Mouse (Mus musculus): ENCODE data around the gene Slc25a47.

Gene Slc25a47

DNA sequence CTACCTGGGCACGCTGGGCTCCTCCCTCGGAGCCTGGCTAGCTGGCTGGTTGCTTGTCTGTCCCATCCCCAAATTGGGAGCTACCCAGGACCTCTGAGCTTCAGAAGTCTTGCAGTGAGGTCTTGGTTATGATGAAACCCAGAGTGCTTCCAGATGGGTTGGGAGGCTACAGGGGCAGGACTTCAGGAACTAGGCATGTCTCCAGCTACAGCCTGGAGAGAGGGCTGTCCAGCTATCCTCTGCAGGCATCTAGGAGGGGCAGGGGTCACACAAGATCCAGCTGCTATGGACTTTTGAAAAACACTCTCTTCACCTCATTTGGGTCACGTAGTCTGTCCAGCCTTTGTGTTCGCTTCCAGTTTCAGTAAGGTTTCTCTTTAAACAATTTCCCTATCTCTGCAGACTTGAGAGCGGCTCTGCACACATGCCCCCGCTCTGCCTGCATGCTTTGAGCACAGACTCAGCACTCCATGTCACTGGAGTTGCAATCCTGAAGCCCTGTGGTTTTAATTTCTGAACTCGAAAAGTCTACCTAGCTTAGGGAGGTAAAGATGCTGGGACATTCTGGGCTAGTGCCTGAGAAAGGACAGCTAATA, 21.8 kb downstream of the Slc25a47 start:
- no peak for DNase-seq (ENCODE audit: low spot score in 2 of 2)

DNA sequence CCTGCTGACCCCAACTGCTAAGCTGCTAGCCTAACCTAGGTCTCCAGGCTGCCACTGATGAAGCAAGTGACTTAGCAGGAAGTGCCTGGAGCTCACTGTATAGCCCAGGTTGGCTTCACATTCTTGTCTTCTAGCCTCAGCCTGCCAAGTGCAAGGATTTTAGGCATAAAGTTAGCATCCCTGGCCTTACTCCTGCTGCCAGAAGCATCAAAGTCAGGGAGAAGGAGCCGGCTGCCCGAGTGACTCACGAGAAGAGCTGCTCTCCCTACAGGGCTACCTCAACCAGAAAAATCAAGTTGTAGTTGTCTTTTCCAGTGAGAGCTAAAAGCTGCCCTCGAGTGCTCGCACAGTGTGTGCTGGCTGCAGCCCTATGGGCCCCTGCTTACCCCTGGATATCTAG, 22.6 kb downstream of the Slc25a47 start:
- DNase-seq (ENCODE audit: low spot score in 2 of 2), result no peak

DNA sequence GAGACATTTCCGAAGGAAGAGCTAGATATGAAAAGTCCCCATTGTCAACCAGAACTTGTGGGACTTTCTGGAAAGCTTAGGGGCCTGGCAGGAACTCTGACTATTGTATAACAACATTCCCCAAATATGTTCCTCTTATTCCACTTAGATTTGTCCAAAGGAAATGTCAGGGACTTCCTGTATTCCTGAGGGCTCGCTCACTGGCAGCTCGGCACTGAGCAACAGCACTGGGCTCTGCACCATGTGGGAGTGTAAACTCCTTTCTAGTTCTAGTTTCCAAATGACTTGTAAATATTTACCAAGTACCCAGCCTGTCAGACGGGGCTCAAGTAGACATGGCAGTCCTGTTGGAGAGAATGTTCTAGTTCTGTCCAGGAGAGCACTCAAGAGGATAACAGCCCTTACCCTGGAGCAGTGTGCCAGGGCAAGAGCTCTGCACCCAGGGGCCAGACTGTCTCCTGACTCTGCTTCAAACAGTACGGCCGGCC, 29.2 kb downstream of the Slc25a47 start:
- no peak for DNase-seq (ENCODE audit: low spot score in 2 of 2)

DNA sequence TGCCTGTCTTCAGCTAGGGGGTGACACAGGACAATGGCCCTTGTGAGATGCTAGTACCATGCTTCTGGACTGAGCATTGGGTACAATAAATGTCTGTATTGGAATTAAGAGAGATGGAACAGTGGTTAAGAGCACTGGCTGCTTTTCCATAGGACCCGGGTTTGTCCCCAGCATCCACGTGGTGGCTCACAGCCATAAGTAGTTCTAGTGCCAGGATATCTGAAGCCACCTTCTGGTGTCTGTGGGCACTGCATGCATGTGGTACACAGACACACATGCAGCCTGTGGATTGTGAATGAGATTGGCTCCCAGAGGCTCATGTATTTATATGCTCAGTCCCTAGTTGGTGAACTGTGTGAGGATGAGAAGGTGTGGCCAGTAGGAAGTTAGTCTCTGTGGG, 33.7 kb downstream of the Slc25a47 start:
- no peak for DNase-seq (ENCODE audit: low spot score in 2 of 2)

DNA sequence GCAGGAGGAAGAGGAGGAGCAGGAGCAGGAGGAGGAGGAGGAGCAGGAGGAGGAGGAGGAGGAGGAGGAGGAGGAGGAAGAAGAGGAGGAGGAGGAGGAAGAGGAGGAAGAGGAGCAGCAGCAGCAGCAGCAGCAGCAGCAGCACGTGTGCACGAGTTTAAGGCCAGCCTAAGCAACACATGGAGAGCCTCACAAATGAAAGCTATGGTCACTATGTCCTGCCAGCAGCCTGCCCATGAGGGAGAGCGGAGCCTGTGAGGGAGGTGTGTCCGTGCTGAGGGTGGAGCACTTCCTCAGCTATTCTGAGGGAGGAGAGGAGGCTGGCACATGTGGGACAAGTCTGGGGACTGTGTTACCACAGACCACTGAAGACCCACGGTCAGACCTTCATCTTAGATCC, 37.3 kb downstream of the Slc25a47 start:
- DNase-seq (ENCODE audit: low spot score in 2 of 2), result no peak

DNA sequence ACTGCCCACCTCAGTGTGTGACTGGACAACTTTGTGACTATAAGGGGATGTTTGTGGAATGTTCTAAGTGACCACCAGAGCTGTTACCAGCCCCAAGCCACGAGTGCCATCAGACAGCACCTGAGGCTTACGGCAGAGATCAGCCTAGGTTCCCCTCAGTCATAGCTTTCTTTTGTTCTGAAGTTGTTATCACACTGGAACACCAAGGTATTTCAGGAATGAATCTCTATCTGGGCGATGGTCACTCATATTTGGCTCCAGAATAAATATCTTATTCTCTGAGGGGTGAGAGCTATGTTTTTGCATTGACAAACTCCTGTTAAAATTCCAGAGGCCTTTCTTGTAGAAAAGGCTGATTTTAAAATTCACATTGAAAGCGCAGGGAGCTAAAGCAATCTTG, 43.3 kb downstream of the Slc25a47 start:
- DNase-seq (ENCODE audit: low spot score in 2 of 2), result no peak

DNA sequence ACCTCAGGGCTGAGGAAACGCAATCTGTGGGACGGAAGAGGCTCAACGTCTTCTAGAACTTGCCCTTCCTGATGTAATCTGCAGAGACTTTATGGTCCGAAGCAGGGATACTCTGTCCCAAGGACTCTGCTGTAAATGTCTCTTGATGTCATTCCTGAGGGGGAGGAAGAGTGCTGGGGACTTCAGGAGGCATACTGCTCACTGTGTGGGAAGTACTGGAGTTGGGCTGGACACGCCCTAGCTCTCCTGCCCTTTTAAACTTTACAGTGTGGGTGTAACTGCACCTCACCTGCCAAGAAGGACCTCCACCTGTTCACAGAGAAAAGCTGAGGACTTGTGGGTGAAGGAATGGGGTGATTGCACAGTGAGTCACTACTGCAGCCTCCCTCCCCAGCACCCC, 44.8 kb downstream of the Slc25a47 start:
- no peak for DNase-seq (ENCODE audit: low spot score in 2 of 2)

DNA sequence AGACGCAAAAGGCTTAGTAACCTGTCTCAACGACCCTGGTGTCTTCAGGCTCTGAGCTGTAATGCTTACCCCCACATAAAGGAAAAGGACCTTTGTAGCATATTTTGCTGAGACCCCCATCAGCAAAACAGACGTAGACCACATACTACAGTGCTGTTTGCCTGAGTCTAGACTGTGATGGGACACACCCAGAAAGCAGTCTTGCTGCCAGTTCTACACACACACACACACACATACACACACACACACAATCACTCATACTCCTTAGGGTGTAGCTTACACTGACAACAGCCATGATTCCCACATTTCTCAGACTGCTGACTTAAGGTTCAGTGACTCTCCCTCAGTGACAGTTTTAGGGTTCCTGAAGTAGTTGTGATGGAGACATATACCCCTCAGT, 45.3 kb downstream of the Slc25a47 start:
- DNase-seq (ENCODE audit: low spot score in 2 of 2), result no peak

DNA sequence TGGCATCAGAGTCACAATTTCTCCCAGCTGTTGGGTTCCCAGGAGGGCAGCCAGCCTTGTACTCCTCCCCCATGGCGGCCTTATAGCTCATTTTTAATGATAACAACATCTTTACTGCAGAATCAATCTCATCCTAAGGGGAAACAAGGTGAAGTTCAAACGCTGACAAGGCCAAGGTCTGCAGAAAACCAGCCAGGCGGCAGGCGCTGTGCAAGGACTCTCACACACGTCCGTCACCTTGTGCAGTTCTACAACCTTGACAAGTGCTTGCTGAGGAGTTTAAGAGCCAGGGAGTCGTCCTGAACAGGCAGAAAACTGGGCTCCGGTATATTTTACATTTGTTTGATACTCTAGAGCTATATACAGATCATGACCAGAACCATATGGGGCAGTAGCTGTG, 46.9 kb downstream of the Slc25a47 start:
- DNase-seq (ENCODE audit: low spot score in 2 of 2), result no peak

DNA sequence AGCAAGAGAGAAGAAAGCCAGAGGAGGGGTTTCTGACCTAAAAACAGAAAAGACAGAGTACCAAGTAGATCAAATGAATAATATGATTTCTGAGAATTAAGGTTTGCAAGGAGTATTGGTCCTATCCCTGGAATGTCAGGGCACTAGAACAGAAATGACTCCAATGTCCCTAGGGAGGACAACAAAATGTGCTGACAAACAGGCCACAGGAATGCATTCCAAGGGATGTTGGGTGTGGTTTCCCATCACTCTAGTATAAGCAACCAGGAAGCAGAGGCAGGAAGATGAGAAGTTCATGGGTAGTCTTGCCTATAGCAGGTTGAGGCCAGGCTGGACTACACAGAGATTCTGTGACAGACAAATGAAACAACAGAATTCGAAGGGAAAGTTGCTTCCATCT, 50.1 kb downstream of the Slc25a47 start:
- no peak for DNase-seq (ENCODE audit: low spot score in 2 of 2)

DNA sequence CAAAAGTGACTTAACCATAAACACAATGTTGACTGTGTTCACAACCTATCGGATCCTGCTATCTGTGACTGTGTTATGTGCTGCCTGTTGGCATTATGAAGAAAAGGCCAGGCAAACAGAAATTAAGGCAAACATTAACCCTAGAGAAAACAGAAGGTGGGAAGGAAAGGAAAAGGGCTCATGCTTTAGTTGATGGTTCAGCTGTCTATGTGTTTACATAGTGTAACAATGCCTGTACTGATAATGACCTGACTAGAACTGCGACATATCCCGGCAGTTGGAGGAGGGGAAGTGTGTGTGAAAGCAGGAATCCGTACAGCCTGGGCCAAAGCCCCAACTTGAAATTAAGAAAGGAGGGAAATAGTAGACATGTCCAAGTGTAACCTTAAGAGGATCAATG, 51.2 kb downstream of the Slc25a47 start:
- no peak for DNase-seq (ENCODE audit: low spot score in 2 of 2)

DNA sequence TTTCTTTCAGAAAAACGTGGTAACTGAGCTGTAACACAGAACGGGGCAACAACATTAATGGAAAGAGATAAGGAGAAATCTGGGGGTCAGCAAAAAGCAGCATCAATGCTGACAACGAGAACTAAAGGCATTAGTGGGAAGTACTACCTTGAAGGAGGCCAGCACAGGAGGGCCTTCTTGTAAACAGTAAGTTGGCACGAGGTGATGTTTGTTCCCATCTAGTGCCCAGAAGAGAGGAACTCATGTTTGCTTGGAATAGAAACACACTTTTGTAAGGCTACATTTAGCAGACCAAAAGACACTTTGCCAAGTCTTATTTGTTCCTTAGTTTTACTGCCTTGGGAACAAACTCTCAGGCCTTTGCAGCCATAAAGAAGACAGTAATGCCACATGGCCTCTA, 52.8 kb downstream of the Slc25a47 start:
- no peak for DNase-seq (ENCODE audit: low spot score in 2 of 2)

DNA sequence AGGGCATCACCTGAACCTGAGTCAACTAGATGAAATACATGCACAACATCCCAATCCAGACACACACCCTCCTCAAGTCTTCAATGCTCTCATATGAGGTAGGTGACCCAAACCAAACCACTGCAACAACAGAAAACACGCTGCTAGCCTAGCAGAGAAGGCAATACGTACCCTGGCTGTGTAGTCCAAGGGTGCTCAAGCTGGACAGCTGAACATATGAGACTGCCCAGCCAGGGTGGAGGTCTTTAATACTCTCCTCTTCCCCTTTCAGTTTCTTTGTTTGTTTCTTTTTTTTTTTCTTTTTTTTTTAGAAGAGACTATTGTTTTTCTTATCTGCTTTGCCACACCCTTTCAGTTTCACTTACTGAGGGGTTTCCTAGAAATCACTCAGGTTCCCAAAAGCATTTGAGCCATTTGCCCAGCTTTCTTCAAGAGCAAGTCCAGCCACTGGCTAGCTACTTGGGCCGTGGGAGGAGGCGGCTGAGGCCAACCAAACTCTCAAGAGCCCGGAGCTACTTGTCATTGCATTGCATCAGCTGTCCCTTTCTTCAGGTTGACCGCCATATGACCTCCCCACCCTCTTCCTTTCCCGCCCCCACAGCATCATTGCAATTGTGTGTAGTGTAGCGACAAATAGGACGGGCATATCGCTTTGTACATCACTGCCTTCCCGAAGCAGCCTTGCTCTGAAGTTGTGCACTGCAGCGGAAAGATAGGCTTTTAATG, 57.3 kb downstream of the Slc25a47 start, which contains the start of gene Wdr25:
Gene Wdr25 (plus strand): TSS at position 643 of the 726 bp plus-strand sequence.
- no peak for DNase-seq (ENCODE audit: low spot score in 2 of 2)

DNA sequence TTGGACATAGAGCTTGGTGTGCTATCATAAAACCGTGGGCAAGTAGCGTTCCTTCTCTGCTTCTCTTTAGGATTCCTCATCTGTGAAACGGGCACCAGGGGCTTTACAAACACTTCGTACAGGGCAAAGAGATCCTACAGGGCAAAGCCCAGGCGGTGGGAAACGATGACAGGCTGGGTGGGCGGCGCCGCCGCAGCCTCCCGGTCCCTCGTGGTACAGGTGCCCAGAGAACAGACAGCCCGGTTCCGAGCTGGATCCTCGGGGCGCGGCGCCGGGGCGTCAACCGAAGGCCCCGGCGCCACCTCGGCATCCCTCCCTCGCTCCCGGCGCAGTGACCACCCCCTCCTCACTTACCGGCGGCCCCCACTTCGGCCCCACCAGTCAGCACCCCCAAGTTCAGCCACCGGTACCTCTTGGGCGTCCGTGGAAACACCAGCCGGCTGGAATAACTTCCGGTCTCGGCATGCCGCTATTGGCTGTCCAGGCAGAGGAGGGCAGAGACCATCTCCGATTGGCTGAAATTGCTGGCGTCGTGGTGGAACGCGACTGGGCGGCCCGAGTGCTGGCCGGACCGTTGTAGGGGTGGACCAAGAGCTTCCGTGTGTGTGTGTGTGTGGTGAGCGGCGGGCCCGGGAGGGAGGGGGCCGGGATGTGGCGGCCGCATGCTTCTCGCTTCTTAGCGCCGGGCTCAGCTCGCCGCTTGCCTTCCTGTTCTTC, 58.0 kb downstream of the Slc25a47 start, which contains the start of gene Wars:
Gene Wars (minus strand): TSS at position 460 of the 717 bp plus-strand sequence.
- peak; percentile 89 to 94 for DNase-seq (ENCODE audit: low spot score in 2 of 2)

DNA sequence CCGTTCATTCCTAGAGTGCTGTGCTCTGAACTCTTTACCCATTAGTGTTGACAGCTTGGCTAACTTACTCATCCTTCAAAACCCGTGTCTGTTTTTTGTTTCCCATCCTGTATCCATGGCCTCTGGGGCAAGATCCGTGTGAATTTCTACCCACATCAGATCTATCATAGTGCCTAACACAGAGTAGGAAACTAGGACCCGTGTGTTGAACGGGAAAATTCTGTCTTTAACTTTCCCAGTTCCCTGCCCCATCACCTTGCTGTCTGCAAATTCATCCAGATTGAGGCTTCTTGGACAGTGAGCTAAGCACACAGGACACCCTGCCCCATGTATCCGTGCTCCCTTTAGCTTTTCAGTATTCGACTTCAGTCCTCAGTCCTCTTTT, 58.6 kb downstream of the Slc25a47 start:
- no peak for DNase-seq (ENCODE audit: low spot score in 2 of 2)

DNA sequence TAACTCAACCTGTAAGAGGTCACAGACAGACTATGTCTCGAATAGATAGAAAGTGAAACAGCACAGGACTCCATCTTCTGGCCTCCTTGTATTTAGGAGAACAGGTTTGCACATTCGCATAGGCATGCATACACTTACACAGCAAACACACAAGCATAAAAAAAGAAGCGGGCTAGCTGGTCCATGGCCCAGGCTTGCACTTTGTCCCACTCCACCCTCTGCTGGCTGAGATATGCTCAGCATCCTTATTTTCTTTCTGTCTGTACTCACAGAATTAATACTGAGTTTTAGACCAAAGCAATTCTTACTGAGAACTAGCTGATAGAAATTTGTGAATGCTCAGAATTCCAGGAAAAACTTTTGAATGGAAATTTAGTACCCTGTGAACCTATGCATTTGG, 60.2 kb downstream of the Slc25a47 start:
- DNase-seq (ENCODE audit: low spot score in 2 of 2), result no peak

DNA sequence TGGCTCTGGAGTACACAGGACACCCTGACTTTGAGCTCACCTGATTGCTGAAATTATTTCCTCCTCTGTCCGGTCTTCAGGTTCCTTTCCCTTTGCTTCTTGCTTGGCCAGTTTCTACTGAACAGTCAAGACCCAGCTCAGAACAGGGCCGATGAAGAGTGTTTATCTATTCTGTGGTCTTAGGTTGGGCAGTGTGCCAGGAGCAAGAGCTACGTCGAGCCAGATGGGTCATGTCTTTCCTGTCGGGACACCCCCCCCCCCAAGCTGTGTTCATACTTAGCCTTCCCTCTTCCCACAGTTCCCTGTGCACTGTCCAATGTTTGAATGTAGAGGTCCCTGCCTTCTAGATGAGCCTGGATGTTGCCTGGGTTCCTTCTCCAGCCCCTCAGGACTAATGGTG, 65.5 kb downstream of the Slc25a47 start:
- no peak for DNase-seq (ENCODE audit: low spot score in 2 of 2)

DNA sequence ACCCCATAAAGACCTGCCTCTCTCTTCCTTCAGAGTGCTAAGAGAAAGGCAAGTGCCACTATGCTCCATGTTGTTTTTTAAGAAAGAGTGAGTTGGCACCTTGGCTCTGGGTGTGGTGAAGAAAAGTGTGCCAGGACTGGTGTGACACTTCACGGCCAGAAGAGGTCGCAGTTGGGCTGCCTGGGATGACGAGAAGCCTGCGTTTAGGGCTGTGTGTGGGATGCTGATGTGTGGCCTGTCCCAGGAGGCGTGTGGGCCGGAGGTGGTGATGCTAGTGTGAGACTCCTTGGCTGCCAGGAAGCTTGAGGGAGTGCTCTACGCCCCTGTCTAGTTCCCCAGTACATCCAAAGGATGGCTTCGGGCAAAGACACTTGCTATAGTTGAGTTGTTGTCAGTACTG, 67.1 kb downstream of the Slc25a47 start:
- peak in 1 of 2 experiments; percentile 59 for DNase-seq (ENCODE audit: low spot score in 2 of 2)

DNA sequence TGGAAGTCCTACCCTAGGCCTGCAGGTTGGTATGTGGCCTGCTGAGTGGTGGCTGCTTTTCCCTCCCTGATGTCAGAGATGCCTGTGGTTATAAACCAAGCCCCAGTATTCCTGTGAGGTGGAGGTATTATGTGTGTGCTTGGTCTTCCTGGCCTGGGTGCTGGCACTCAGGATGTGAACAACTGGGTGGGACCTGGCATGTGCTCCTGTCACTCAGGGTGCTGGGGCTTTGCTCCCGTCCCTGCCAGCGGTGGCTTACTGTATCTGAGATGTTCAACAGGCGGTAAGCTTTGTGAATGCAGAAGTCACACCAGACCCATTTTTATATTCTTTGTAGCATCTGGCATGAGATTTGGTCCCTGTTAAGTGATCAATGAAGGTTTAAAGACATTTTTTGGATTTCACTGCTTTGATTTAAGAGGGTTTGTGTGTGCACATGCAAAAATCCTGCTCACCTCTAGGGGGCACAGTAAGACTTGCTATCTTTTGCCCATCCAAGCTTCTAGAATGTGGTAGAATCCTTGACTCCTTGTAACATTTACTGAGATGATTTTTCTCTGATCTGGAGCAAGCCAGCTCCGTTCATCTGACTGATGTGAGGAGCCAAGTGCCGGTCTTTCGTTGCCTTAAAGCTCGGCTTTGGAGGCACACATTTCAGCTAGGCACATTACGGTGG, 67.9 kb downstream of the Slc25a47 start:
- peak in 1 of 2 experiments; percentile 72 for DNase-seq (ENCODE audit: low spot score in 2 of 2)

DNA sequence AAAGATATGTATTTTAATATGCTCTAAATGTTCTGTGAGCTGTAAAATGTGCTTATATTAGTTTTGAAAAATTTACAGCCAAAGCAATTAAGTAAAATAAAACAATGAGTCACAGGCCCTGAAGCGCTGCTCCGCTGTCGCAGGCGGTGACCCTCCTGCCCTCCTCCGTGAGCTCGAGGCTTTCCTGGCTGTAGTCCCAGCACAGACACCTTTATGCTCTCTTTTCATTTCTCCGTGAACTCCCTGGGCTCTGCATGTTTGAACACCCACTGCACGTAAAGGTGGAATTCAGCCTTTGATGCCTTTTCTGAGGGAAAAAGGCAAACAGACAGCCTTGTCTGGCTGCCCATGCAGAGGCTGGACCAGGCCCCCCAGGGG, 68.4 kb downstream of the Slc25a47 start:
- DNase-seq (ENCODE audit: low spot score in 2 of 2), result no peak

DNA sequence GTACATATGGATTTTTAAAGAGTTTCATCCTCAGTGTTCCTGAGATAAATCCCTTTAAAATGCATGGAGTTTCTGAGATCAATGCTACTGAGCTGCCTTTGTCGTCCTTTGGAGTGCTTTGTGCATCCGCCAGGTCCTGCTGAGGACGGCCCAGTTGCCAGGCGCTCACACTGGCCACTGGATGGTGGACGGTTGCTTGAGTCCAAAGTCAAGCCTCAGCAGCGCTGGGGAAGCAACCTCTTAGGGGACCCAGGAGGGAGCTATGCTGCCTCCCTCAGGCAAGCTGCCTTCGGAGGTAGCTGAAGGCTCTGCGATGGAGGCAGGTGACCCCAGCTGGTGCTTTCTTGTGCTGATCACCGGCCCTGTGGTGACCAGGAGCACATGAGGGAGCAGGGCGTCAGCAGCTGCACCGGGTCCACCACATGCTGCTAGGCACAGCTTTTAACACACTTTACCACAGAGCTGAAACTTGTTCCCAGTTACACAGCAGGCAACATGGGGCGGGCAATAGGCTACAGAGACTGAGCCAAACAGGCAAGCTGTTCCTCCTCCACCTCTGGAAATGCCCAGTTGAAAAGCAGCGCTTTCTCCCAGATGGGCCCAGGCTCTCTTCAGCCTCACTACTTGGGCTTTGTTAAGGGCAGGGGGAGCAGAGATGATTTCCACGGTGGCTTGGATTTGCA, 69.9 kb downstream of the Slc25a47 start:
- peak in 1 of 2 experiments; percentile 38 for DNase-seq (ENCODE audit: low spot score in 2 of 2)

DNA sequence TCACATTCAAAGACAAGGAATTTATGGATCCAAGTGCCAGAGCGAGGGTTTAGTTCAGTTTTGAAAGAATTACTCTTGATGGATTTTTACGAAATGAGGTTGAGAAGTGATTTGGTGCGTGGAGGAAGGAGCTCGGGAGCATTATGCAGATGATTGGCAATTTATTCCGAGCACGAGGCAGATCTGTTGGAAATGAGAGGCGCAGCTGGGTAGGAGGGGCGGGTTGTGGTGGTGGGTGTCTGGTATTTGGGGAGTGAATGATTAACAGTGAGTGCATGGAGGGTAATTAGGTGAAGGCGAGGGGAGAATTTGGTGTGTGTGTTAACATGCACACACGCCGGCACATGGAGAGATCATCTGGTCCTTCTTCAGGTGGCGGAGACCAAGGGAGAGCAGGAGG, 70.6 kb downstream of the Slc25a47 start:
- DNase-seq (ENCODE audit: low spot score in 2 of 2), result no peak
